Mouse (Mus musculus): Measurements from ENCODE around the gene Trpm5. TPM values are rescaled to one million over a fixed set of nuclear protein-coding genes. Genes with fewer than 3 reads are reported as not detected.
A peak's percentile ranks its signal among the peaks of the same experiment; 100 is the strongest.

The Trpm5 gene
- polyA plus RNA-seq, 1 experiment from 2014 or later, result 14.1 TPM

DNA sequence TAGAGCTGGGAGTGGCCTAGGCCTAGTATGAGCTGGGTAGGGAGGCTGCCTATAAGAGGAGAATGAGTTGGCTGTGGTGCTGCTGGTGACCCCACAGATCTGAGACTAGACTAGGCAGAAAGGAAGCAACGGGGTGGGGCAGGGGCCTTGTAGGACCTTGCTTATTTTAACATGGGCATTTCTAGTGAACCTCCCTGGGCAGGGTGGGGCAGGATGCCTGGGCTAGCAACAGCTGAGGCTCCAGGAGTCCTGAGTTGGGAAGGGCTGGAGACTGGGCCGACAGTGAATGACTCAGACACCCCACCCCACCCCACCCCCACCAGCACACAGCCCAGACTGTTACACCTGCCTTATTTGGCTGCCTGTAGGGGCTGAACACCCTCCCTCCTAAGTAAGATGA lies 31.7 kb downstream of the Trpm5 start:
- 73% methylated on average over 2 of the region's 2 CpGs for WGBS
- no peak for ATAC-seq (replicated peaks; ENCODE audit: low FRiP score, low TSS enrichment, low read depth)
- H3K36me3 ChIP-seq (ENCODE audit: control insufficient read depth, insufficient read depth, low read length), result peaks cover 77% of the 10 kb centered on the region

DNA sequence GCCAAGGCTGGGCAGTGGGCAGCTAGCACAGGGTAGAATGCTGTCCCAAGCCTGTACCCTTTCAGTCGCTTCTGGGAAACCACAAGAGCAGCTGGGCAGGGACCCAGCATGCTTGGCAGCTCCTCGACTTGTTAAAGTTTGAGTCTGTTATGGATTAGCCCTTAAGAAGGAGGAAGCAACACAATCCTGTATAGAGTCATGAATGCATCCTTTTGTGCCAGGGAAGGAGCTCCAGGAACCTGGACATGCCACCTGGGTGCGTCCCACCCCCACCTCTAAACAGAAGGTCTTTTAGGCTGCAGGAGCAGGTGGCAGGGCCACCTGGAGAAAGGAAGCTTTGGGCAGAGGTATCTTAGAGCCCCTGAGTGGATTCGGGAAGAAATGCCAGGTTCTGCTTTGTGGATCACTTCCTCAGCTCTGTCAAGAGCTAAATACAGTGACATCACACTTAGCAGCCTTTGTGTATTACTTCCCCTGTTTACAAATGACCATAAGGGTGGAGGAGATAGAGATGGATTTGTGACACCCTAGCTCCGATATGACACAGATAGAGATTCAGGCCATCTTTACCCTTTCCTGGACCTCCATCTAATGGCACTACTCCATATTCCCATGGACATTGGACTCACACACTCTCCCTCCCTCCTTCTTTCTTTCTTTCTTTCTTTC lies 35.1 kb downstream of the Trpm5 start:
- Histone ChIP-seq H3K36me3 (ENCODE audit: control insufficient read depth, insufficient read depth, low read length) (peaks cover 47% of the 10 kb centered on the region), H3K9ac (ENCODE audit: low read length) (no peak overlapping the region), H3K27me3 (replicated peaks; ENCODE audit: control insufficient read depth, insufficient read depth, low read length) (no peaks in the 10 kb centered on the region), H3K4me1 (replicated peaks; ENCODE audit: control insufficient read depth, insufficient read depth, low read length) (peaks cover 48% of the 10 kb centered on the region), H3K9me3 (ENCODE audit: control insufficient read depth, low read length) (no peaks in the 10 kb centered on the region), H3K4me2 (ENCODE audit: low read length) (0 out of 2 replicates have a peak overlapping the region, but pooled peaks have one; percentile 8), H3K27ac (ENCODE audit: low read depth) (peak overlapping the region; percentile 51), H3K4me3 (ENCODE audit: low read depth, low read length) (no peak overlapping the region)
- DNase-seq (ENCODE audit: low spot score) (no peak), ATAC-seq (replicated peaks; ENCODE audit: low FRiP score, low TSS enrichment, low read depth) (no peak)
- WGBS, result 76% methylated on average over 5 of the region's 5 CpGs

More for the DNA sequence above, 31.7 kb downstream of the Trpm5 start:
- H3K4me1 ChIP-seq (replicated peaks; ENCODE audit: control insufficient read depth, insufficient read depth, low read length), result peaks cover 15% of the 10 kb centered on the region
- no peak overlapping the region for H3K9ac ChIP-seq (ENCODE audit: low read length)
- DNase-seq (ENCODE audit: low spot score), result no peak
- no peak overlapping the region for H3K4me3 ChIP-seq (ENCODE audit: low read depth, low read length)
- no peak overlapping the region for H3K27ac ChIP-seq (ENCODE audit: low read depth)
- H3K9me3 ChIP-seq (ENCODE audit: control insufficient read depth, low read length), result no peaks in the 10 kb centered on the region
- H3K27me3 ChIP-seq (replicated peaks; ENCODE audit: control insufficient read depth, insufficient read depth, low read length), result no peaks in the 10 kb centered on the region
- H3K4me2 ChIP-seq (ENCODE audit: low read length), result no peak overlapping the region

DNA sequence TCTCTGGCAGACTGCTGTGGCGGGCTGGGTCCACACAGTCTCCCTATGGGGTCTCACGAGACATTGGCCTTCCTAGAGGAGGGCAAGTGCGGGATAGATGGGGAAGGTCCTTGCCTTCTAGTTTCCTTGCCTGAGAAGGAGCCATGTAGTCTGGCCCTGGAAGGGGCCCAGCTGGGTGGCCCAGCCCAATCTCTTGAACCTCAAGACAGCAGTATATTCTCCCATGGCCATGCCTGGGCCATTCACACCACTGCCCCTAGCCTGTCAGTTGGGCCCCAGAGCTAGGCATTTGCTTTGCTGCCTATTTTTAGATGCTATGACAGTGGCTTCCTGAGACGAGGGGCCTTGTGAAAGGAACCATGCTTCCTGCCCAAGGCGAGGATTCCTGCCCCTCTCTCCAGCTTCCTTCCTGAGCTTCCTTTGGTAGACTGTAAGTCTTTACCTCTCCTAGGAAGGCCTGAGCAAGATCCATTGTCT lies 36.2 kb downstream of the Trpm5 start:
- ATAC-seq (replicated peaks; ENCODE audit: low FRiP score, low TSS enrichment, low read depth), result no peak
- Histone ChIP-seq H3K27ac (ENCODE audit: low read depth) (peak overlapping the region; percentile 51), H3K4me1 (replicated peaks; ENCODE audit: control insufficient read depth, insufficient read depth, low read length) (peaks cover 53% of the 10 kb centered on the region), H3K9ac (ENCODE audit: low read length) (no peak overlapping the region), H3K4me2 (ENCODE audit: low read length) (peak overlapping the region; percentile 22), H3K9me3 (ENCODE audit: control insufficient read depth, low read length) (no peaks in the 10 kb centered on the region), H3K36me3 (ENCODE audit: control insufficient read depth, insufficient read depth, low read length) (peaks cover 36% of the 10 kb centered on the region), H3K4me3 (ENCODE audit: low read depth, low read length) (no peak overlapping the region), H3K27me3 (replicated peaks; ENCODE audit: control insufficient read depth, insufficient read depth, low read length) (no peaks in the 10 kb centered on the region)
- DNase-seq (ENCODE audit: low spot score), result no peak
- WGBS, result 65% methylated on average over 5 of the region's 5 CpGs

DNA sequence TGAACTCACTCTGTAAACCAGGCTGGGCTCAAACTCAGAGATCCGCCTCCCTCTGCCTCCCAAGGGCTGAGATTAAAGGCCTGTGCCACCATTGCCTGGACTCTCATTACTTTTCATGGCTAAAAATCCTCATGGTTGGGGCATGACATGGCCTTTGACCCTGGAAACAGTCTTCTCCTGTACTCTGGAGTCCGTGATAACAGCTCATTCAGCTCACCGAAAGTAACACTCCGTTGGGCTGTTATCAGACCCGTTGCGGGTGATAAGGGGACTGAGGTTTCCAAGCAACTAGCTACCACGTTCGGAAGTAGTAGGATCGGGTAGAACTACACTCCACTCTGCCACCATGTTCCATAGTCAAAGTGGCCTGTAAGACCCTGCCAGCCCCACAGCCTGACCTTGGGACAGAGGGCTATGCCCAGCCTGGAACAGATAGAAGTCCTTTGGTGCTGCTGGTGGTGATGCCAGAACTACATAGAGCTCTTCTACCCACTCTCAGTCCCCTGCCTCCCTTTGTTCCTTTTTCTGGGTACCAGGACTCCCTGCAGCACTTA lies 36.7 kb downstream of the Trpm5 start:
- peaks cover 53% of the 10 kb centered on the region for H3K4me1 ChIP-seq (replicated peaks; ENCODE audit: control insufficient read depth, insufficient read depth, low read length)
- H3K4me2 ChIP-seq (ENCODE audit: low read length), result peak overlapping the region; percentile 22
- 55% methylated on average over 9 of the region's 9 CpGs for WGBS
- no peak overlapping the region for H3K9ac ChIP-seq (ENCODE audit: low read length)
- DNase-seq (ENCODE audit: low spot score) (no peak), ATAC-seq (replicated peaks; ENCODE audit: low FRiP score, low TSS enrichment, low read depth) (no peak)
- H3K4me3 ChIP-seq (ENCODE audit: low read depth, low read length), result no peak overlapping the region
- peaks cover 33% of the 10 kb centered on the region for H3K36me3 ChIP-seq (ENCODE audit: control insufficient read depth, insufficient read depth, low read length)
- no peaks in the 10 kb centered on the region for H3K9me3 ChIP-seq (ENCODE audit: control insufficient read depth, low read length)
- H3K27me3 ChIP-seq (replicated peaks; ENCODE audit: control insufficient read depth, insufficient read depth, low read length), result no peaks in the 10 kb centered on the region
- peak overlapping the region; percentile 51; the same call in 1 of the 2 replicates for H3K27ac ChIP-seq (ENCODE audit: low read depth)

DNA sequence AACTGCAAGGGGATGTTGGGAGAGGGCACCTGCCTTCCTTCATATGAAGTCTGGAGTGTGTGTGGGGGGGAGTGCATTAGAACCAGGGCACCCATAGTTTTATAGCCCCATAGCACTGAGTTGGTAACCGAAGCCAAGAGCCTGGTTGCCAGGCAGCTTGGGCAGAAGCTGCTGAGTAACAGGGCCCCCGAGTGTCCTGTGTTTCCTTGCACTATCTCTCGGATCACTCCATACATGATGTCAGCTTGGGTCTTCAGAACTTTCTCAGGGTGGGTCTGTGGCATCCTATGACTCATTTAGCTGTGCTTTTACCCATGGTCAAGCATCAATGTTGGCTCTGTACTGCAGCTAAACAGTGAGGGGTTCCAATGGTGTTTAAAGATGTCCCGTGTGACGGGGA lies 37.4 kb downstream of the Trpm5 start:
- no peaks in the 10 kb centered on the region for H3K9me3 ChIP-seq (ENCODE audit: control insufficient read depth, low read length)
- WGBS, result 81% methylated on average over 5 of the region's 5 CpGs
- H3K36me3 ChIP-seq (ENCODE audit: control insufficient read depth, insufficient read depth, low read length), result peaks cover 26% of the 10 kb centered on the region
- H3K4me1 ChIP-seq (replicated peaks; ENCODE audit: control insufficient read depth, insufficient read depth, low read length), result peaks cover 53% of the 10 kb centered on the region
- no peak overlapping the region; the same call in 1 of the 2 replicates for H3K27ac ChIP-seq (ENCODE audit: low read depth)
- H3K9ac ChIP-seq (ENCODE audit: low read length), result no peak overlapping the region
- H3K4me2 ChIP-seq (ENCODE audit: low read length), result 0 out of 2 replicates have a peak overlapping the region, but pooled peaks have one; percentile 22
- H3K4me3 ChIP-seq (ENCODE audit: low read depth, low read length), result no peak overlapping the region
- H3K27me3 ChIP-seq (replicated peaks; ENCODE audit: control insufficient read depth, insufficient read depth, low read length), result no peaks in the 10 kb centered on the region
- ATAC-seq (replicated peaks; ENCODE audit: low FRiP score, low TSS enrichment, low read depth) (no peak), DNase-seq (ENCODE audit: low spot score) (no peak)

DNA sequence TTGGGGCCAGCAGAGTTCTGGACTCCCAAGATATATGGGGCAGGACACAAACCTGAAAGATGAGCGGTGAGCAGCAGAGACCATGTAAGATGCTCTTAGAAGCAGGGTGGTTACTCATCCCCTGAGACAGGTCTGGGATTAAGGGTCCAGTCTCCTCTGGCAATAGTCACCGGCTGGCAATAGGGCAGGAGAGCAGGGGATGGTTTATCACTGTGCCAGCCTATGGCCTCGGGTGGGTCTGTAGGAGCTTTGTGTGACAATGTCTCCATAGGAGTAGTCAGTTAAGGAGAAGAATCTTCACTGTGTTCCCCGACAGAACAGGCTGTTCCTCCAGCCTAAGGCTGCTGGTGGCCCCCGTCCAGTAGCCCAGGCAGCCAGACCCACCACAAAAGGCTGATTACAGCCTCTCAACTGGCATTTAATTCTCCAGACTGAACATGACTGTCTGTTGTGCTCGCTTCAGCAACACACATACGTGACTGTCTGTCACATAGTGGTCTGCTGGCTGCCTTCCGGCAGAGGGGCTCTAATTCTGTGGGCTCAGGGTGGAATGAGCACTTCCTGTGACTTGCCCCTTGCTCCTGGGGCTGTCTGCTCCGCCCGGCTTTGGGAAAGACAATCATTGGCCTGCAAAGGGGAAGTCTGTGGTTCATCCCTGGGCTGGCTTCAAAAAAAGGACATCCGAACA lies 38.8 kb downstream of the Trpm5 start:
- H3K9me3 ChIP-seq (ENCODE audit: control insufficient read depth, low read length), result no peaks in the 10 kb centered on the region
- WGBS, result 70% methylated on average over 11 of the region's 11 CpGs
- DNase-seq (ENCODE audit: low spot score) (no peak), ATAC-seq (replicated peaks; ENCODE audit: low FRiP score, low TSS enrichment, low read depth) (no peak)
- no peak overlapping the region for H3K9ac ChIP-seq (ENCODE audit: low read length)
- no peaks in the 10 kb centered on the region for H3K27me3 ChIP-seq (replicated peaks; ENCODE audit: control insufficient read depth, insufficient read depth, low read length)
- peak overlapping the region; percentile 85 for H3K4me2 ChIP-seq (ENCODE audit: low read length)
- no peak overlapping the region for H3K27ac ChIP-seq (ENCODE audit: low read depth)
- H3K4me1 ChIP-seq (replicated peaks; ENCODE audit: control insufficient read depth, insufficient read depth, low read length), result peaks cover 53% of the 10 kb centered on the region
- H3K4me3 ChIP-seq (ENCODE audit: low read depth, low read length), result no peak overlapping the region
- H3K36me3 ChIP-seq (ENCODE audit: control insufficient read depth, insufficient read depth, low read length), result peaks cover 17% of the 10 kb centered on the region; the same call in 1 of the 2 replicates

DNA sequence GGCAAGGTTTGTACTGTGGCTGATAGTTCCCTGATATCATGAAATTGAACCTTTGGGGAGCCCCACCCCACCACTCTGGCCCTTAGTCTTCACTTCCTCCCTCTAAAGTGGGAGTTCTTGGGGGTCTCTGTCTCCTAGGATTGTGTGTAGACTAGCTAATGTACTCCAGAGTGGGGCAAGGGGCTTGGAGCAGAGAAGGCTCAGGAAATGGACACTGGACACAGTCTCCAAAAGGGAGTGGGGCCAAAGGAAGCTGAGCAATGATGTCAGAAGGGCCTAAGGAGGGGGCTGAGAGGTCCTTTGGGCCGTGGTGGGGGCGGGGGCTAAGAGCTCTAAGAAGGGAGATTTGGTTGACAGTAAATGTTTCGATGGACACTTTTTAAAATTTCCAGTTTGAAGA lies 39.4 kb downstream of the Trpm5 start:
- Histone ChIP-seq H3K4me1 (replicated peaks; ENCODE audit: control insufficient read depth, insufficient read depth, low read length) (peaks cover 53% of the 10 kb centered on the region), H3K4me2 (ENCODE audit: low read length) (peak overlapping the region; percentile 85), H3K36me3 (ENCODE audit: control insufficient read depth, insufficient read depth, low read length) (peaks cover 13% of the 10 kb centered on the region; the same call in 1 of the 2 replicates), H3K4me3 (ENCODE audit: low read depth, low read length) (peak overlapping the region; percentile 98), H3K9ac (ENCODE audit: low read length) (peak overlapping the region; percentile 92; the same call in 1 of the 2 replicates), H3K9me3 (ENCODE audit: control insufficient read depth, low read length) (no peaks in the 10 kb centered on the region), H3K27ac (ENCODE audit: low read depth) (no peak overlapping the region), H3K27me3 (replicated peaks; ENCODE audit: control insufficient read depth, insufficient read depth, low read length) (no peaks in the 10 kb centered on the region)
- DNase-seq (ENCODE audit: low spot score) (no peak), ATAC-seq (replicated peaks; ENCODE audit: low FRiP score, low TSS enrichment, low read depth) (no peak)
- 82% methylated on average over 3 of the region's 3 CpGs for WGBS

DNA sequence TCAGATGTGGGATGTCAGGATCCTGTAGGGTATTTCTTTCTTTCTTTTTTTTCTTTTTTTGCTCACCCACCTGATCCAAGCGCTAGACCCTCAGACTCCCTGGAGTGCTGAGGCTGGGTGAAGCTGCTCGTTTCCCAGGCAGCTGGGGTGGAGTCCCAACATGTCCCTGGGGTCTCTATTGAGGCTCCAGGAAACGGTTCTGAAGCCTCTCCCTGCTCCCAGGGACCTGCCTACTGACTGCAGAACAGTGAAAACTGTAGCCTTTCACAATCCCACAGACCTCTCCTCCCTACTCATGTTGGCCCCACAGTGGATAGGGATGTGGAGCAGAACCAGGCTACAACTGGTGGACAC lies 39.9 kb downstream of the Trpm5 start:
- 50% methylated on average over 3 of the region's 3 CpGs for WGBS

More for the DNA sequence above, 39.9 kb downstream of the Trpm5 start:
- Histone ChIP-seq H3K4me3 (ENCODE audit: low read depth, low read length) (peak overlapping the region; percentile 98), H3K4me1 (replicated peaks; ENCODE audit: control insufficient read depth, insufficient read depth, low read length) (peaks cover 53% of the 10 kb centered on the region), H3K27ac (ENCODE audit: low read depth) (no peak overlapping the region), H3K9me3 (ENCODE audit: control insufficient read depth, low read length) (no peaks in the 10 kb centered on the region), H3K27me3 (replicated peaks; ENCODE audit: control insufficient read depth, insufficient read depth, low read length) (no peaks in the 10 kb centered on the region), H3K36me3 (ENCODE audit: control insufficient read depth, insufficient read depth, low read length) (peaks cover 9% of the 10 kb centered on the region; the same call in 1 of the 2 replicates), H3K4me2 (ENCODE audit: low read length) (peak overlapping the region; percentile 85), H3K9ac (ENCODE audit: low read length) (peak overlapping the region; percentile 92)
- ATAC-seq (replicated peaks; ENCODE audit: low FRiP score, low TSS enrichment, low read depth), result no peak
- no peak for DNase-seq (ENCODE audit: low spot score)
